21 mouse cellular contexts compared by ENCODE assay signal in the genomic region with DNA sequence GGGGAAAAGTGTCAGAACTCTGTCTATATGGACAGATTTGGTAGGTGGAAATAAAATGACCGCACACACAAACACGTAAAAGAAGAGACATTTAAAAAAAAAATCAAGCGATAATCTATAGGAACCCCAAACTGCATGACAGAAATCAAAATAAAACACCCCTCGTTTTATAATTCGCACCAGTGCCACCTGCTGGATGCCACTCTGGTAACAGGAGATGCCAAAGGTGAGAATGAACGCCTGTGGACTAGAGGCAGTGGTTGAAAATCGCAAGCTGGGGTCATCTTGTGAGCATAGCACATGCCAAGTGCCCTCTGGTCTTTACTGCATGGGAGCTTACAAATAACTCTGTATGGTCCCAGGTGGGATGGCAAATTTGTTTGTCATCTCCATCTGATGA.
DNase-seq lines count a peak whose midpoint lies in the region; ATAC-seq and TF ChIP-seq lines count a peak whose summit lies in the region.
"Had no signal": no experiment of that assay in that cellular context is flagged by ENCODE, and none has a peak within 500 bp of the region (broad histone marks: within the 10 kb centered on the region; RNA-seq: fewer than 3 reads in every experiment).

No protein-coding gene starts in this region.

- H3K4me2 ChIP-seq in forebrain, postnatal 0 days (ENCODE audit: low read depth) = no peak overlapping the region
- H3K4me2 ChIP-seq in kidney, postnatal 0 days (ENCODE audit: low read length) = no peak overlapping the region
- H3K4me2 ChIP-seq in lung, postnatal 0 days (replicated peaks; ENCODE audit: low read depth, low read length) = no peak overlapping the region
- H3K4me2 ChIP-seq in stomach, postnatal 0 days (replicated peaks; ENCODE audit: low read depth) = no peak overlapping the region
- H3K4me2 ChIP-seq: heart, embryonic 13.5 days; intestine, embryonic 15.5 days; limb, embryonic 12.5 days; liver, embryonic 15.5 days had no signal

- no peak for TF ChIP-seq EP300 in lung, postnatal 0 days (IDR thresholded peaks at IDR 0.05)
- no peak for TF ChIP-seq EP300 in stomach, postnatal 0 days (optimal IDR thresholded peaks at IDR 0.05)

- TF ChIP-seq CTCF in forebrain, postnatal 0 days (IDR thresholded peaks at IDR 0.05; ENCODE audit: low read depth) = peak; percentile 18
- peak; percentile 37; the same call in 1 of the 2 replicates for TF ChIP-seq CTCF in kidney, postnatal 0 days (IDR thresholded peaks at IDR 0.05; ENCODE audit: low read depth)
- TF ChIP-seq CTCF in lung, postnatal 0 days (IDR thresholded peaks at IDR 0.05) = peak; percentile 14; the same call in 1 of the 2 replicates
- peak; percentile 36 for TF ChIP-seq CTCF in stomach, postnatal 0 days (IDR thresholded peaks at IDR 0.05; ENCODE audit: low read depth)

- H3K27ac ChIP-seq in forebrain, postnatal 0 days (ENCODE audit: low read depth, low read length) = no peak overlapping the region
- H3K27ac ChIP-seq in forebrain, embryonic 10.5 days = no peak overlapping the region
- no peak overlapping the region for H3K27ac ChIP-seq in kidney, postnatal 0 days
- no peak overlapping the region for H3K27ac ChIP-seq in lung, postnatal 0 days (ENCODE audit: low read length)
- H3K27ac ChIP-seq in stomach, postnatal 0 days (replicated peaks) = no peak overlapping the region
- H3K27ac ChIP-seq: heart, embryonic 13.5 days; hindbrain, embryonic 10.5 days; intestine, embryonic 15.5 days; limb, embryonic 12.5 days; liver, embryonic 15.5 days; macrophage had no signal

- no peak overlapping the region for H3K9ac ChIP-seq in forebrain, postnatal 0 days
- no peak overlapping the region for H3K9ac ChIP-seq in kidney, postnatal 0 days (ENCODE audit: low read depth, low read length)
- no peak overlapping the region for H3K9ac ChIP-seq in lung, postnatal 0 days (replicated peaks; ENCODE audit: low read depth)
- no peak overlapping the region for H3K9ac ChIP-seq in stomach, postnatal 0 days (ENCODE audit: low read length)
- H3K9ac ChIP-seq: heart, embryonic 13.5 days; intestine, embryonic 15.5 days; limb, embryonic 12.5 days; liver, embryonic 15.5 days had no signal

- H3K4me3 ChIP-seq in forebrain, postnatal 0 days (ENCODE audit: low read depth, low read length) = no peak overlapping the region
- no peak overlapping the region for H3K4me3 ChIP-seq in forebrain, embryonic 10.5 days
- no peak overlapping the region for H3K4me3 ChIP-seq in kidney, postnatal 0 days (replicated peaks; ENCODE audit: low read depth, low read length)
- H3K4me3 ChIP-seq in lung, postnatal 0 days (ENCODE audit: low read depth, low read length) = no peak overlapping the region
- no peak overlapping the region for H3K4me3 ChIP-seq in stomach, postnatal 0 days (ENCODE audit: low read depth, low read length)
- H3K4me3 ChIP-seq: heart, embryonic 13.5 days; hindbrain, embryonic 10.5 days; intestine, embryonic 15.5 days; limb, embryonic 12.5 days; liver, embryonic 15.5 days had no signal

- no peak for DNase-seq in forebrain, postnatal 0 days
- no peak for DNase-seq in forebrain, embryonic 10.5 days (ENCODE audit: extremely low spot score, low spot score)
- DNase-seq in kidney, postnatal 0 days (ENCODE audit: low spot score) = no peak
- DNase-seq in kidney, adult 8-10 months = no peak
- DNase-seq in lung, postnatal 0 days (ENCODE audit: low spot score) = no peak
- no peak for DNase-seq in lung, postnatal 4 days
- no peak for DNase-seq in stomach, postnatal 0 days (ENCODE audit: low spot score)
- DNase-seq: adrenal gland, postnatal 14 days; cerebellum, adult 18-20 months; heart, postnatal 14 days; midbrain, embryonic 14.5 days; thymus, adult 2 months had no signal

- H3K4me1 ChIP-seq in forebrain, postnatal 0 days (ENCODE audit: insufficient read depth) = no peaks in the 10 kb centered on the region
- 0 out of 2 replicates have a peak, but pooled peaks cover 3% of the 10 kb centered on the region for H3K4me1 ChIP-seq in forebrain, embryonic 10.5 days
- H3K4me1 ChIP-seq in kidney, postnatal 0 days (replicated peaks; ENCODE audit: insufficient read depth, low read length) = no peaks in the 10 kb centered on the region
- H3K4me1 ChIP-seq in lung, postnatal 0 days (ENCODE audit: insufficient read depth, low read depth, low read length) = no peaks in the 10 kb centered on the region
- no peaks in the 10 kb centered on the region for H3K4me1 ChIP-seq in stomach, postnatal 0 days (replicated peaks; ENCODE audit: control insufficient read depth, insufficient read depth)
- H3K4me1 ChIP-seq: heart, embryonic 13.5 days; hindbrain, embryonic 10.5 days; intestine, embryonic 15.5 days; limb, embryonic 12.5 days; liver, embryonic 15.5 days had no signal

- H3K9me3 ChIP-seq in forebrain, postnatal 0 days (ENCODE audit: low read length) = no peaks in the 10 kb centered on the region
- peaks cover 12% of the 10 kb centered on the region; the same call in 1 of the 2 replicates for H3K9me3 ChIP-seq in forebrain, embryonic 10.5 days
- H3K9me3 ChIP-seq in kidney, postnatal 0 days (replicated peaks; ENCODE audit: low read length) = no peaks in the 10 kb centered on the region
- H3K9me3 ChIP-seq in lung, postnatal 0 days (ENCODE audit: low read length) = no peaks in the 10 kb centered on the region; the same call in 1 of the 2 replicates
- no peaks in the 10 kb centered on the region for H3K9me3 ChIP-seq in stomach, postnatal 0 days (ENCODE audit: control insufficient read depth, low read length)
- H3K9me3 ChIP-seq: intestine, embryonic 15.5 days; liver, embryonic 15.5 days had no signal

- no peak for ATAC-seq in forebrain, postnatal 0 days
- no peak for ATAC-seq in kidney, postnatal 0 days (replicated peaks; ENCODE audit: low FRiP score, low read depth)
- ATAC-seq in lung, postnatal 0 days = no peak
- ATAC-seq in stomach, postnatal 0 days (ENCODE audit: low FRiP score, low TSS enrichment) = no peak
- ATAC-seq: CD4-positive, CD25-positive, alpha-beta regulatory T cell, adult 4 months; forebrain, embryonic 14.5 days; hindbrain, embryonic 16.5 days; intestine, embryonic 15.5 days had no signal

- H3K36me3 ChIP-seq in forebrain, postnatal 0 days (ENCODE audit: insufficient read depth) = no peaks in the 10 kb centered on the region
- H3K36me3 ChIP-seq in forebrain, embryonic 10.5 days (replicated peaks) = peaks cover 5% of the 10 kb centered on the region; the same call in 1 of the 2 replicates
- H3K36me3 ChIP-seq in kidney, postnatal 0 days (ENCODE audit: insufficient read depth, low read length) = no peaks in the 10 kb centered on the region
- H3K36me3 ChIP-seq in lung, postnatal 0 days (ENCODE audit: insufficient read depth, low read length) = no peaks in the 10 kb centered on the region
- no peaks in the 10 kb centered on the region for H3K36me3 ChIP-seq in stomach, postnatal 0 days (ENCODE audit: control insufficient read depth, insufficient read depth, low read length)
- H3K36me3 ChIP-seq: heart, embryonic 13.5 days; intestine, embryonic 15.5 days; liver, embryonic 15.5 days had no signal

- 77% methylated on average over 7 of the region's 7 CpGs for WGBS in forebrain, postnatal 0 days
- WGBS in forebrain, embryonic 10.5 days = 72% methylated on average over 7 of the region's 7 CpGs
- WGBS in kidney, postnatal 0 days = 75% methylated on average over 7 of the region's 7 CpGs
- WGBS in lung, postnatal 0 days = 63% methylated on average over 7 of the region's 7 CpGs
- WGBS in stomach, postnatal 0 days = 68% methylated on average over 7 of the region's 7 CpGs

- no peaks in the 10 kb centered on the region for H3K27me3 ChIP-seq in forebrain, postnatal 0 days (ENCODE audit: insufficient read depth, low read length)
- no peaks in the 10 kb centered on the region for H3K27me3 ChIP-seq in forebrain, embryonic 10.5 days (ENCODE audit: poor library complexity, severe bottlenecking)
- no peaks in the 10 kb centered on the region for H3K27me3 ChIP-seq in kidney, postnatal 0 days (ENCODE audit: insufficient read depth, low read length)
- H3K27me3 ChIP-seq in lung, postnatal 0 days (replicated peaks; ENCODE audit: insufficient read depth, low read length) = no peaks in the 10 kb centered on the region
- no peaks in the 10 kb centered on the region for H3K27me3 ChIP-seq in stomach, postnatal 0 days (ENCODE audit: control insufficient read depth, insufficient read depth, low read length)
- H3K27me3 ChIP-seq: heart, embryonic 13.5 days; intestine, embryonic 15.5 days; limb, embryonic 12.5 days; liver, embryonic 15.5 days had no signal
